Mouse (Mus musculus) small intestine, adult 2 months (tissue): Measurements from ENCODE around the gene Il34. TPM values are rescaled to one million over a fixed set of nuclear protein-coding genes. Genes with fewer than 3 reads are reported as not detected.

Experiments used
- H3K27ac ChIP-seq: fragments of 200-500 bp; 2 replicates; pipeline ENCODE4 v1.5.1; 2012; ENCODE audit warnings: low read depth, low read length, control low read depth, inconsistent platforms; ENCODE audit not compliant: insufficient read depth
- H3K27me3 ChIP-seq: fragments of 200-500 bp; 2 replicates; pipeline ENCODE4 v1.6.1; 2012; ENCODE audit warnings: mild to moderate bottlenecking, moderate library complexity, low read length, inconsistent platforms; ENCODE audit not compliant: control insufficient read depth, insufficient read depth
- H3K36me3 ChIP-seq: fragments of 200-500 bp; 2 replicates; pipeline ENCODE4 v1.6.1; 2012; ENCODE audit warnings: mild to moderate bottlenecking, low read length, control low read depth, inconsistent platforms; ENCODE audit not compliant: control insufficient read depth, insufficient read depth
- H3K4me1 ChIP-seq: fragments of 200-500 bp; 2 replicates; pipeline ENCODE4 v1.6.1; 2012; ENCODE audit warnings: low read length, inconsistent platforms, mixed read lengths; ENCODE audit not compliant: control insufficient read depth, insufficient read depth, insufficient read length
- H3K4me3 ChIP-seq: fragments of 200-500 bp; 2 replicates; pipeline ENCODE4 v1.5.1; 2012; ENCODE audit warnings: low read depth, mild to moderate bottlenecking, control low read depth, inconsistent platforms, low read length, moderate library complexity
- CTCF ChIP-seq: fragments of 200-500 bp; IDR thresholded peaks from 2 replicates; pipeline ENCODE4 v1.5.1; 2012; ENCODE audit warnings: low read depth, mild to moderate bottlenecking, control low read depth, inconsistent platforms, low read length, moderate library complexity, mixed read lengths; ENCODE audit not compliant: insufficient replicate concordance, insufficient read length; ENCODE audit errors: extremely low read depth
- POLR2A ChIP-seq: fragments of 200-500 bp; IDR thresholded peaks from 2 replicates; pipeline ENCODE4 v1.6.1; 2012; ENCODE audit warnings: low read depth, mild to moderate bottlenecking, control low read depth, inconsistent platforms, low read length, moderate library complexity
- WGBS: fragments of 180-500 bp; shearing (Covaris S2); methylation state at CpG from one replicate; pipeline ENCODE4 v1.1.7; 2018; 5-methylcytosine and 5-hydroxymethylcytosine counted together
- polyA plus RNA-seq: library from polyadenylated mRNA; depleted of rRNA; stranded (reverse); fragments of >200 nt; gene quantifications from 2 replicates; pipeline ENCODE4 v1.2.3, GENCODE M21; 2012

Il34 gene
- polyA plus RNA-seq, 1 experiment, result 16.7 TPM

DNA sequence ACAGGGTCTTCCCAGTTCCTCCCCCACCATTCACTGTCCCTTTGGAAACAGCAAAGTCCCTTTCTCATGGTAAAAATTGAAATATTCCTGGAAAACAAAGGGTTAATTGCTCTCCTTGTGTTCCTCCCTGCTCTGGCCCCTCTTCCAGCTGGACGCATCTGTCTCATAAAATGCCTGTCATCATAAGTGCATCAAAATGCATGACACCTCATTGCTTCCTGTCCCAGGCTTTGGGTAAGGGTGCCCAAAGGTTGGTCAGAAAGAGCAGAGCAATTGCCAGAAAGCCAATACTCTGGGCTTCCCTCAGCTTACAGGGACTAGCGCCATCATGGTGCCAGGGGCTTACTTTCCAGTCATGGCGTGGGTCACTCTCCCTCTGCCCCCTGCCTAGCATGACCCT is 95.1 kb downstream of the Il34 start:
- Histone ChIP-seq H3K27ac (no peak overlapping the region), H3K27me3 (no peaks in the 10 kb centered on the region), H3K36me3 (peaks cover 19% of the 10 kb centered on the region), H3K4me1 (peaks cover 4% of the 10 kb centered on the region; the same call in 1 of the 2 replicates), H3K4me3 (no peak overlapping the region)
- 86% methylated on average over 3 of the region's 3 CpGs for WGBS
- TF ChIP-seq CTCF (no peak), POLR2A (no peak)

- H3K4me1 ChIP-seq, result peaks cover 7% of the 10 kb centered on the region; the same call in 1 of the 2 replicates
- 91% methylated on average over 11 of the region's 11 CpGs for WGBS
- H3K27ac ChIP-seq, result no peak overlapping the region
- H3K4me3 ChIP-seq, result no peak overlapping the region
- TF ChIP-seq POLR2A (no peak), CTCF (no peak)
- H3K27me3 ChIP-seq, result no peaks in the 10 kb centered on the region
- peaks cover 15% of the 10 kb centered on the region for H3K36me3 ChIP-seq
Observed at GRCm38 (mm10) chr8:110708429-110708828, 97.3 kb downstream of the Il34 start.

DNA sequence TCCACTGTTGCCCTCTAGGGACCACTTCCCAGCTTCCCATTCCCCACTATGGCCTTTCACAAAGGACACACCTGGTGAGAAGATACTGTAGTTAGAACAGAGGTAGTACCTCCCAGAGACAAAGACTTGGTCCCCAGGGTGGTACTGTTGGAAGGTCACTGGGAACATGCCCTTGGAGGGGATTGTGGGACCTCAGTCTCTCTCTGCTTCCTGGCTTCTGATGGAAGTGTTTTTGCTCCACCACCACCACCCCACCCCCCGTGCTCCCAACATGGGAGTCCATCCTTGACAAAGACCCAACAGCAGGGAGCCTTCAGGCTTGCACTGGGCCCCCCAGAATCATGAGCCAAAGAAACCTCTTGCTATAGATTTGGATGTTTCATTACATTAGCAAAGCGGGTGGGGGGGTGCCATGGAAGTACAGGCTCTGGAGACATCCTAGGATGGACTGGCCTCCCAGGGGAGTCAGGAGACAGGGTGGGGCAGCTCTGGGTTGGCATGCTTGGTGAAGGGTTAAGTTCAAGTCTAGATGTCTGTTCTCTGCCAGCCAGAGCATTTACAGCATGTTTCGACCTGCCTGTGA is 99.3 kb downstream of the Il34 start:
- TF ChIP-seq CTCF (no peak), POLR2A (no peak)
- no peak overlapping the region for H3K27ac ChIP-seq
- 97% methylated on average over 3 of the region's 3 CpGs for WGBS

DNA sequence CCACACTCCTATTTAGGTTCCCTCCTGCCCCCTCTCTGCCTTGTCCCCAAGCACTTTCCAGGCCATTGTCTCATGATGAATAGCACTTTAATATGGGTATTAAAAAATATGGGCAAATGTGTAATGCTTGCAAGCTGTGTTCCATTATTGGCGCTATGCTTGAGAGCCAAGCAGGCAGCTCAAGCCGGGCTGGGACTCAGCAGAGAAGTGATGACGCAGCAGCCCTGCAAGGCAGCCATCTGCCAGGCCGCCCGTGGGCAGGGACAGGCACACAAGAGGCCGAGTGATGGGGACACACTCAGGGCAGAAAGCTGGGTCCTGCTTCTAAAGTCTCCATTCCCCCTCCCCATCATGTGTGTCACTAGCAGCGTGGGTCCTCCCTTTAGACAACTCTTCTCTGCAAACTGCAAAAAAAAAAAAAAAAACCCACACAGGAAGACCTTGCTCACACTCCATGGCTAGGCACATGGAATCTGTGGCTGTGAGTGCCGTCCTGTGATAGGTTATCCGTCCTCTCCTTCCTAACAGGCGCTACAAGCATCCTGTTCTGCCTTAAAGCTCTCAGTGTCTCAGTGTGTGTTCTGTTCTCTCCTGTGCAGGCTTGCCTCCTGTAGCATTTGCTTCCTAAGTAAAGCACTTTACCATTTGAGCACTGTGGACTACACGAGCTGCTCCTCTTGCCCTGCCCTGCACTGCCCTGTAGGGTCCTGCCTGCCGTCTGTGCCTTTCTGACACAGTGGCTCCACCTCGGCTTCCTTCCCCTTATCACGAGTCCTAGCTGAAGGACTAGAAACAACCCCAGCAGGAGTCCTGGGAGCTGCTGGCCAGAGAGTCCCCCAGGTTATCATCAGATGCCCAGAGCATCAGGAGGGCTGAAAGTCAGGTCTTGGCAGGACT is 100.1 kb downstream of the Il34 start:
- WGBS, result 84% methylated on average over 14 of the region's 14 CpGs
- Histone ChIP-seq H3K27me3 (no peaks in the 10 kb centered on the region), H3K36me3 (peaks cover 5% of the 10 kb centered on the region; the same call in 1 of the 2 replicates), H3K4me3 (no peak overlapping the region), H3K27ac (no peak overlapping the region), H3K4me1 (peaks cover 4% of the 10 kb centered on the region; the same call in 1 of the 2 replicates)
- no peak for TF ChIP-seq CTCF
- no peak for TF ChIP-seq POLR2A

More for the DNA sequence above, 99.3 kb downstream of the Il34 start:
- Histone ChIP-seq H3K4me3 (no peak overlapping the region), H3K36me3 (peaks cover 8% of the 10 kb centered on the region; the same call in 1 of the 2 replicates), H3K27me3 (no peaks in the 10 kb centered on the region), H3K4me1 (peaks cover 4% of the 10 kb centered on the region; the same call in 1 of the 2 replicates)

DNA sequence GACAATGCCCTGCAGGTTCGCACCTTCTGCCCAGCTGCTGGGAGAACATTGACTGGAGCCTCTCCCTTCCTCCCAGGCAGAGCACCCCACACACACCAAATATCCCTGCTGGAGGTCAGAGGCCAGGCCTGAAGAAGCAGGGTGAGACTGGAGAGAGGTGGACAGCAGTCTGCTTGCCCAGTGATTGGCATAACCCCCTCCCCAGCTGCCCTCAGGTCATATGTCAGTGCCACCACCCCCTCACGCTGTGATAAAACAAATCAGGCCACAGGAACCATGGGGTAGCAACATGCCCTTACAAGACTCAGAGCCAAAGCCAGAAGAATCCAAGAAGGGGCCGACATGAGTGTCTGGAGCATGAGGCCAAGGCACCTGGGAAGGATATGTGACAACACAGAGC is 101.6 kb downstream of the Il34 start:
- Histone ChIP-seq H3K27me3 (no peaks in the 10 kb centered on the region), H3K36me3 (no peaks in the 10 kb centered on the region), H3K4me3 (no peak overlapping the region), H3K27ac (no peak overlapping the region), H3K4me1 (peaks cover 4% of the 10 kb centered on the region; the same call in 1 of the 2 replicates)
- TF ChIP-seq CTCF, result no peak
- no peak for TF ChIP-seq POLR2A
- 99% methylated on average over 3 of the region's 3 CpGs for WGBS

- no peak for TF ChIP-seq CTCF
- TF ChIP-seq POLR2A, result no peak
- Histone ChIP-seq H3K27ac (no peak overlapping the region; the same call in 1 of the 2 replicates), H3K27me3 (no peaks in the 10 kb centered on the region), H3K36me3 (no peaks in the 10 kb centered on the region), H3K4me3 (no peak overlapping the region), H3K4me1 (peaks cover 4% of the 10 kb centered on the region; the same call in 1 of the 2 replicates)
- WGBS, result 65% methylated on average over 9 of the region's 9 CpGs
Observed at GRCm38 (mm10) chr8:110703460-110704061, 102.2 kb downstream of the Il34 start.
